Mouse (Mus musculus) retina, postnatal 7 days (tissue): ENCODE results near the gene Usp12.
A peak's percentile ranks its signal among the peaks of the same experiment; 100 is the strongest.

Source experiments
- DNase-seq: peaks from one replicate; pipeline ENCODE4 v3.0.0-alpha.2; 2012; ENCODE audit warnings: low read depth, low spot score

The Usp12 gene

DNA sequence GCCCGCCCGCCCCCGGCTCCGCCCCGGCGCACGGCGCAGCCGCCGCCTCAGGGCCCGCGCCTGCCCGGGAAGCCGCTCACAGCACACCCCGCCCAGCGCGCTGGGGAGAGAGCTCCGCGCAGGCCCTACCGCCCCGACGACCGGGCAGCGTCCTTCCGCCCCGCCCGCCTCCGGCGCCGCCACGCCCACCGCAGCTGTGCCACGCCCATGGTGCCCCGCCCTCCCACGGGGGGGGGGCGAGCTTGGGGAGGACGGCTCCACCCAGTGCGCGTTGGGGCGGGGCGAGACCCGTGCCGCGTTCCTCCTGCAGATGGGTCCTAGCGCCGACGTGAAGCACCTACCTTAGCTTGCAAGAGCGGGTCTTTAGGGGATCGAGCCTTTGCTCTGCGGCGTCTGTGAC is at the start of gene Usp12:
TSS of gene Usp12 (minus strand) at position 154 of the 400 bp plus-strand sequence.
- DNase-seq: peak; percentile 93

DNA sequence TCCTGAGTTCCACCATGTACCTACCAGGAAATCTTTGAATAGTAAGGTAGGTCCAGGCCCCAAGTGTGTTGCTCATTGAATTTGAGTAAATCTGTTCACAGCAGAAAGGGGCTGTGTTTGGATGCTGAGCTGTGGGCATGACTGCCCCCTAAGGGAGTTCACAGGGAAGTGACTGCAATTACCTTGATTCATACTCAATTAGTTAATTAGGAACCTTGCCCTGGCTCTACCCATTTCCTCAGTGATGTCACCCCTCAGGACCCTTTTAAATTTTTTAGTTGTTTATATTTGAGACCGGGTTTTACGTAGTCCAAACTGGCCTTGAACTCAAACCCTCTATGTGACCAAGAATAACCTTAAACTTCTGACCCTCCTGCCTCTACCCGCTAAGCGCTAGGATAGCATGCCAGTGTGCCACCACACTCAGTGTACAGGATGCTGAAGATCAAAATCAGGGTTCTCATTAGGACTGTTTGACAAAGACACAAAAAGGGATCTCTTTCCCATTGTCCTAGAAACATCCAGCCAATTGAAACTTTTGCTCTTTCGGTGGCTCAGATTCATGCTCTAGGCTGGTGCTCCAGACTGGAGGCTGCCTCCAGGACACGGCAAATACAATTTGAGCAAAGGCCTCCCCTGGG is 49.6 kb upstream of the Usp12 start:
- DNase-seq: no peak

DNA sequence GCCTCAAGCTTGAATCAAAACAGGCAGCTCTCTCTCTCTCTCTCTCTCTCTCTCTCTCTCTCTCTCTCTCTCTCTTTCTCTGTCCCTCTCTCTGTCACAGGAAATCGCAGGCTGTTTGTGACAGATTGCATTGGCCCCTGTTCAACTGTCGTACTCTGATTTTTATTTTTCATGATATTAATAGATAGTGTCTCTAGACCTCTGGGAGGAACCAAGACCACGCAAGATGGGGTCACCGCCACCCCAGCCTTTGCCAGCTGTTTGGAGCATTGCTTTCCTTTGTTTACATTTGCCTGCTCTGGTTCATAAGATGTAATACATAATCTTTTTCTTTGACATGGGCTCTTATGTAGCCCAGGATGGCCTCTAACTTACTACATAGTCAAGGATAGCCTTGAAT is 47.2 kb upstream of the Usp12 start:
- DNase-seq: no peak

DNA sequence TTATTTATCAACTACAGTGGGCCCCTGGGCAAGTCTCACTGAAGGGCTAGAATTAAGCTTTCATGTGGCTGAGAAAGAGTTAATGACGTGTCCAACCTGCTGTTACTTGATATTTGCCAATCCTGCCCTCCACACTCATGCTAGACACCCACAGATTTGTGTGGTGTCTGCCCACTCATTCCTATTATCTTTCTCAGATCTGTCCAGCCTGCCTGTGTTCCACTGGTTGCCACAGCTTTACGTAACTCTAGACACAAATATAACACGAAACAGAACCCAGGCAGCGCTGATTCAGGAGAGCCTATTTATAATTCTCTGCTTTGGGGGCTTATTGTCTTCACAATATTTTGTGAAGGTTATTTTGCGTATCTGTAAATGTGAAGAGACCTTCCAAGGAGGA is 46.5 kb upstream of the Usp12 start:
- no peak for DNase-seq

DNA sequence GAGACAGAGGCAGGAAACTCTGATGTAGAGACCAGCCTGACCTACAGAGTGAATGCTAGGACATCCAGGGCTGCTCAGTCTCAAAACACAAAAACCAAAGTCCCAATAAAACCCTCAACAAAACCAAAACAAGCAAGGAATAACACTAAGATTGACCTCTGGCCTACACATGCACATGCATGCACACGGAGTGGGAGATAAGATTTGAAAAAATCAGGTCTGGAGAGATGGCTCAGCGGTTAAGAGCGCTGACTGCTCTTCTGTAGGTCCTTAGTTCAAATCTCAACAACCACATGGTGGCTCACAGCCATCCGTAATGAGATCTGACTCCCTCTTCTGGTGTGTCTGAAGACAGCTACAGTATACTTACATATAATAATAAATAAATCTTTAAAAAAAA is 45.6 kb upstream of the Usp12 start:
- DNase-seq: no peak

DNA sequence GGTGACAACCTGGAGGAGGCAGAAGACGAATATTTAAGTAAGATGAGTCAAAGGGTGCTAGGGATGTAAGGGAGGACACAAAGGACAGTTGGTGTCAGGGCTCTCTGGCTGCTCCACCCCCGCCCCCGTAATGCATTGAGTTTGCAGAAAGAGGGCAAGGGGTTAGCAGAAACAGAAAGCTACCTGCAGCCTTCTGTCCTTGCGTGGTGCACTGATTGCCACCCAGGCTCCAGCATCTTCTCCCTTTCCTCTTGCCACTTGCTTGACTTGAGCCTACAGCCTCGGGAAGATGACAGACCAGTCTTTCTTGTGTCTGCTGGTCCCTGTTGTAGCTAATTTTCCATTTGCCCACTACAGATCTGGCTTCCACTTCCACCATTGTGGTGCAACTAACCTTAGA is 45.0 kb upstream of the Usp12 start:
- DNase-seq: no peak

DNA sequence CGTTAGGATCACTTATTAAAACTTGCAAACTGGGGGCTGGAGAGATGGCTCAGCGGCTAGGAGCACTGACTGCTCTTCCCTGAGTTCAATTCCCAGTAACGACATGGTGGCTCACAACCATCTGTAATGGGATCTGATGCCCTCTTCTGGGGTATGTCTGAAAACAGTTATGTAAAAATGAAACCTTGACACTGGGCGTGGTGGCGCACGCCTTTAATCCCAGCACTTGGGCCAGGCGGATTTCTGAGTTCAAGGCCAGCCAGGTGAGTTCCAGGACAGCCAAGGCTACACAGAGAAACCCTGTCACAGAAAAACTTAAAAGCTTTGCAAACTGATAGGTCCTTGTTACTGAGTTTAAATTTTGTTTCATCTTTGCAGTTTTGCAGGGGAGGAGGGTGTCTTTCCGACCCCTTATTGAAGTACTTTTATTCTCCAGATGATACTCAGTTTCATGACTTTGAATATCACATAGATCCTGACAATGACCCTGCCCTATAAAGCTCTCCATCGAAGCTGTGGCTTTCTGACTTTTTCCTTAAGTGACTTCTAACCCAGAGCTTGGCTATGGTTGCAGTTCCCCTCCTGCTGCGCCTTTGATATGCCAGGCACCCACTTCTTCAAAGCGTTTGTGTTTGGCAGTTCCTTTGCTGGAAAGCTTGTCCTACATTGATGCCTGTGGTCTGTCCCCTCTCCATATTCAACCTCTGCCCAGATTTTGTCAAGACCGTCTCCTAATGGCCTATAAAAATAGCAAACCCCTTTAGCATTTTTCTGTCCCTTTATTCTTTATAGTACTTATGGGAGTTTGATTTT is 44.2 kb upstream of the Usp12 start:
- no peak for DNase-seq

DNA sequence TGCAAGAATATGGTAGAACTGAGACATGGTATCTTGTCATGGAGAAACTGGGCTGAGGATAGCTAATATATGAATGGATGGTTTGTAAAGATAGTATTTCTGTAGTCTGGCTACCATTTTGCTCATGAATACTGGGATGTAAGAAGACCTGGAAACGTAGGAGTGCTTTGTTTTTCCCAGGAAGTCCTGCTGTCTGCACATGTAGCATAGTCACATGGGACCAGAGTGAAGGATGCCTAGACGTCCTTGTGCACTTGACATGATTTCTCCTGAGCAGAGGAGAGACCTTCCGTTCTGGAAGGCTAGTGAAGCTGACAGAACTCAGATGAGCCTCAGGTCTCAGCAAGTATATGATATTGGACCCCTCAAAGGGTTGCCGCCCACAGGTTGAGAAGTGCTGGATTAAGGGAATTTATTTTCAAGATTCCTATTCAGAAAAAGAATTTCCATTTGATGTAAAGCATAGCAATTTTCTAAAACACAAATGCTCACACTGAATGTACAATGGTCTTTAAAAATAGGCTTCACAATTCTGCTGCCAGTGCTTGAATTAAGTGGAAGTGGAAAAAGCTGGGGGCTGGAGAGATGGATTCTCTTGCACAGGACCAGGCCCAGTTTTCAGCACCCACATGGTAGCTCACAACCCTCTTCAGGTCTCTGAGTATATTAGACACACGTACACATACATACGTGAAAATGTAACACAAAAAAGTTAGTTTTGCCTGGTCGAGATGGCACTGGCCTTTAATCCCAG is 43.3 kb upstream of the Usp12 start:
- no peak for DNase-seq

DNA sequence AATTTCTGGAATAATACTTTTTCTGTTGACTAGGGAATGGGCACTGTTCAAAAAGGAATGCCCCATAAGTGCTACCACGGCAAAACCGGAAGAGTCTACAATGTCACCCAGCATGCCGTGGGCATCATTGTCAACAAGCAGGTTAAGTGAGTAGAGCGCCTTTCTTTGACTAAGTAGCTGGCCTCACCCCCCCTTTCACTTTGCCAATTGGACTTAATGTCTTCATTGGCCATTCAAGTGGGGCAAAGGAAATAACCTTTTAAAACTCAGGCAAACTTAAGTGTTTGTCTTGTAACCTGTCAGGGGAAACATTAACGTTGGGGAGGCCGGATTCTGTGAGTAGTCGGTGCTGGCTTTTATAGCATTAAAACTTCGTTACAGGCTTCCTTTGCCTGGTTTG is 40.2 kb upstream of the Usp12 start:
- no peak for DNase-seq

DNA sequence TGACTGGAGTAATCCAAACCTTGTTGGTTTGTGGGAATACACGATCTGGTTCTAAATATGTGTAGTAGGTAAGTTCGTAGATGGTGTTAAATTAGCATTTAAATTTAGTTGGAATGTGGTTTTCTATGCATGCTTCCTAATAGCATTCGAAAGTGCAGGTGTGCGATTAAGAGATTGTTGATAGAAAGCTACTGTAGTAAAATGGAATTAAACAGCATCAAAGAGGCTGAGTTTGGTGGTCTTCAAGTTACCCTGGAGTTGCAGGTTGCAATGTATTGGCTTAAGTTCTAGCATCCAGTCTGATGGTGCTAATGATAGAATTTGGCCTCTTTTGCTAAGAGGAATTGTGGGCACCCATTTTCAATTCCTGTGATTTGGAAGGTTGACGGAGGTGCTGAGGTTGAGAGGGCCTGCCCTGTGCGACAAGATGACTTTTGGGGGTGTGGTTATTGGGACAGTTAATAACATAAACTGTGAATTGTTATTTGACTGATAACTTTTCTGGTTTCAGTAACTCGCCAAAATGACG is 38.9 kb upstream of the Usp12 start:
- DNase-seq: no peak

DNA sequence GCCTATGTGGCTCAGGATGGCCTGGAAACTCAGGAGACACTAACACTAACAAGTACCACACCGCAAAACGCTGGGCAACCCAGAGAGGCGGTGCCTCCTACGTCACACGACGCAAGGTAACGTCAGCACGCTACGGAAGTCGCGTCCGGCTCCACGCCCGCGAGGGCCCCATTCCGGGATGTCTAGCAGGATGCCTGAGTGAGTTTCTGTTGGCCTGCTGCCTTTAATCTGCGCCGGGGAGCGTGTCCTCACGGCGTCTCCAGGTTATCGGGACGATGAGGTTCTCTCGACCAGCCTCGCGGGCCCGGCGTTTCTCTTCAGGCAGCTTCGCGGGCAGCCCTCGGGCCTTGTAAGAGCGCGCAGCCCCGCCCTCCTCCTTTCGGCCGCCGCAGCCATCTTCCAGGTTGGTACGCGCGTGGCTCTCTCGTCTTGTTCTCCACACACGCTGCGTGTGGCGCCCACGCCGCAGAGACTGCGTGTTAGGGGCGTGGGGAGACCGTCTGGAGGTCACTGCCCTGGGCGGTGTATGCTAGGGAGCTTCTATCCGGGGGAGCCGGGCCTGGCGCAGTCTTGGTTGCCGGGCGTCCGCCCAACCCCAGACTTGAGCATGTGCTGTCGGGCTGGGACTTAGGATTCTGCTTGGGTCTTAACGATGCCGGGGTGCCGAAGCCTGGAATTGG is 38.1 kb upstream of the Usp12 start, which contains the start of gene Rpl21:
TSS of gene Rpl21 (plus strand) at position 122 of the 680 bp plus-strand sequence.
- peak; percentile 90 for DNase-seq

DNA sequence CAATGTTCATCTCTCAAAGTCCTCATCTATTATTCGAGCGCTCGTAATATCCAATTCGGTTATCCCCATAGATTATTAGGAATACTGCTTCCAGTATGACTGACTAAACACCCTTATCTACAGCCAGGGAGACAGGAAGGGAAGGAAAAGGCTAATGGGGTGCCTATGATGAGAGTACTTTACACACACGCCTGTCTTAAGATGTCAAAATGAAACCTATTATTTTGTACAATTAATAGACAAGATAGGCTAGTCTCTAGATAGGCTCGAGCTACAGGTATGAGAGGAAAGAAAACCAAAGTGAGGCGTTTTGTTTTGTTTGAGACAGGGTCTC is 37.6 kb upstream of the Usp12 start:
- no peak for DNase-seq

DNA sequence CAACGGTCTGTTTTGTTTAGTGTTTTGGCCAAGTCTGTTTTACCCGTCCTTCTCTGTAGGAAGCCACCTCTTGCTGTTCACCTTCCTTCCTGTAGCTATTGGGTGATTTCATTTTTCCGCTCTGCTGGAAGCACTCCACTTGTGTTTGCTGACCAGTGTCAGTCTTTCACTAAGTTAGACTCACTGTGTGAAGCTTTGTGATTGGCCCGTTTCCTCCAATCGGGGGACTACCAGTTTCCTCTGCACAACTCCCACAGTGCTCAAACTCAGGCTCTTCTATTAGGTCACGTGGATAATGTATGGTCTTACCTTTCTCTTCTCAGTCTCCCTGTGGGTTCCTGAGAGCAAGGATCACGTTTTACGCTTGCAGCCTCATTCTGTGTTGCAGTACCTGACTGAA is 34.7 kb upstream of the Usp12 start:
- DNase-seq: no peak

DNA sequence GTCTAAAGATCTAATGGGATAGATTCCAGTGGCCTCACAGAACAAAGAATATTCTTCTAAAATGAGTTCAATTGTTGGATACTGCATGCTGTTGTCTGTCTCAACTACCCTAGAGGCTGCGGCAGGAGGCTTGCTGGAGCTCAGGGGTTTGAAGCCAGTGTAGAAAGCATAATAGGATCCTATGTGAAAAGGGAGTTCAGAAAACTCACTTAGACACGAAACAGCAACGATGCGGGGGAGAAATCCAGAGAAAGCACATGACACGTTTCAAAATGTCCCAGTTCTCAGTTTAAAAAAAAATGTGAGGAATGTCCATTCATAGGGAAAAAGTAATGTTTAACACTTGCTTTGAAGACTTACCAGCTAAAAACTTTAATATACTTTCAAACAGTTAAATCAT is 28.2 kb upstream of the Usp12 start:
- DNase-seq: no peak

DNA sequence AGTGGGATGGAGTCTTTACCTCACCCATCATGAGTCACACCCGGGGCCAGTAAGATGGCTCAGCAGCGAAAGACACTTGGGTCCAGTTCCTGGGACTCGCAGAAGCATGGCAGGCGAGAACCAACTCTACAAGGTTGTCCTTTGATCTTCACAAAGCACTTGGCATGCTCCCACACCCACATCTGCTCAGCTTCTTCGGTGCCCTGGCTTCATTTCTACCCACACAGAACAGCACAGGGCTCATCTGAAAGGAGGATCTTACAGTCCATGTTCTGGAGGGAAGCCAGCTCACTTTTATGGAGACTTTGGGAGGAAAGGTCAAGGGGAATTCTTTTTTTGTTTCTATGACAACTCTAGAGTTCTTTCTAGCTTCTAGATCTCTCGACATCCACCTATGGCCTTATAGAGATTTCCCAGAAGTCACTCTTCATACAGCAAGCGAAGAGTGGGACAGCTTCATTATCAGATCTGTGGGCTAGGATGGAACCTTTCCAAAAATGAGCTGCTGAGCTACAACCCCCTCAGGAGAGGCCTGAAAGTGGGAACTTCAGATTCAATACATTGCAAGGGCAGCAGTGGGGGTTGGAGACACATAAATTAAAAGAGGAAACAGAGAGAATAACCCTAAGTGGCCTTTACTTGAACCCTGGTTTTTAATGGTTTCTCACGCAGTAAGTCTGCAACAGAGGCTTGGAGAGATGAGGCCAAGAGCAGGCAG is 24.3 kb upstream of the Usp12 start:
- DNase-seq: no peak

DNA sequence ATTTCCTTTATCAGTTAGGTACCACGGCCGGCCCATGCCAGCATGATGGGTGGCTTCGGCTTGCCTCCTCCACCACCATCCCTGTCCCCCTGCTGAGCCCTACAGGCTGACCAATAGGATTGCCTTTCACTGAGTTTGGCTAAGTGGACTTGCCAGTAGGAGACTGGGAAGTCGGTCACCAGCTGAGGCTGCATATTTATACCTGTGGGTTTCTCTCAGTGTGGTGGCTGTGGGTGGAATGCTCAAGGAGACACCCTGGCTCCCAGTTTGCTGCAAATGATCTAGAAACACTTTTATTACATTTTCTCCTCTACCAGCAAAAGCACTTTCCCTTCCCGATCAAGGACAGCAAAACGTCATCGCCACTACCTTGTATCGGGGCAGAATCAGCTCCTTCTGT is 22.8 kb upstream of the Usp12 start:
- no peak for DNase-seq

DNA sequence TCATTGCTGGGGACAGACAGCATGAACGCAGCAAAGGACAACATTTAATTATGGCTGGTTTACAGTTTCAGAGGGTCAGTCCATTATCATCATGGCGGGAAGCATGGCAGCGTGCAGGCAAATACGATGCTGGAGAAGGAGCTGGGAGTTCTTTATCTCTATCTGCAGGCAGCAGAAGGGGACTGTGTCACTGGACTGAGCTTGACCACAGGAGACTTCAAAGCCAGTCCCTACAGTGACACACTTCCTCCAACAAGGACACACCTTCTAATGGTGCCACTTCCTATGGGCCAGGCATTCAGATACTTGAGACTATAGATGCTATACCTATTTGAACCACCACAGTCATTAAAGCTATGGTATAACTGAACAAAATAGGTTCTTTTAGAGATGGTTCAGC is 20.6 kb upstream of the Usp12 start:
- no peak for DNase-seq

DNA sequence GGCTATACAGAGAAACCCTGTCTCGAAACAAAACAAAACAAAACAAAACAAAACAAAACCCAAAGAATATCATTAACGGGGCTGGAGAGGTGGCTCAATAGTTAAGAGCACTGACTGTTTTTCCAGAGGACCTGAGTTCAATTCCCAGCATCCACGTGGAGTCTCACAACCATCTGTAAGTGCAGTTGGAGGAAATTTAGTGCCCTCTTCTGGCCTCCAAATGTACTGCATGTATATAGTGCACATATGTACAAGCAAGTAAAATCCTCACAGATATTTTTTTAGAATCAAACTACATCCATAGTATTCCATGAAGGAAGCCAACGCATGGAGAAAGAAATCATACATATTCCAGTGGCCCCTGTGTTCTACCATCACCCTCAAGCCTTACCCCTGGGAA is 18.6 kb upstream of the Usp12 start:
- DNase-seq: no peak

DNA sequence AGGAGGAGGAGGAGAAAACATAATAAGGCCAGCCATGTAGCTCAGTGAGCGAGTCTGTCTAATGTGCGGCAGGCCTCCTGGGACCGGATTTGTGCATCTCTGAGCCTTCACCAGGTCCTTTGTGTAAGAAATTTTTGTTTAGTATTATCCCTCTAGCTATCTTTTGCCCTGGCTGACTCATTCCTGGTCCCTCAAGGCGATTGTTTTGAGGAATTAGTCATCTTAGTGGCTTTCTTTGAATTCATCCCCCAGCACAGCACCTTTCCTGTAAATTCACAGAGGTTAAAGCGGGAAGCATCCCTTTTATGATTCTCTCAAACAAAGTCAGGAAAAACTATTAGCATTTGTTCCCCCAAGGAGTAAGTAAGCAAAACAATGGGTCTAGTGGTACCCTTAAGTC is 18.1 kb upstream of the Usp12 start:
- no peak for DNase-seq

DNA sequence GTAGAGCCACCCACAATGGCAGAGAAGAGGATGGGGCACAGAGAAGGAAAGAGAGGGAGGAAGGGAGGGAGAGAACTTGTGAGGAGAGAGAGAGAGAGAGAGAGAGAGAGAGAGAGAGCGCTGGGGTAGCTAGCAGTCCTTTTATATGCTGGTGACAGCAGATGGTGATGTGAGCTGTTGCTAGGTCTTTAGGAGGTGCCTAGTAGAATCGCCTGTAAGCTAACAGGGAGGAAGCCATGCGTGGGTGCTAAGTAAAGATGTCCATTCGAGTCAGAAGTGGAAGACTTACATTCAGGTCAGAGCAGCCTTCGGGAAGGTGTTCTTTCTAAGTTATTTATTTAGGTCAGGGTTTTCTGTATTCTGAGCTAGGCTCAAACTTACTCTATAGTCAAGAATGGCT is 15.1 kb upstream of the Usp12 start:
- no peak for DNase-seq

DNA sequence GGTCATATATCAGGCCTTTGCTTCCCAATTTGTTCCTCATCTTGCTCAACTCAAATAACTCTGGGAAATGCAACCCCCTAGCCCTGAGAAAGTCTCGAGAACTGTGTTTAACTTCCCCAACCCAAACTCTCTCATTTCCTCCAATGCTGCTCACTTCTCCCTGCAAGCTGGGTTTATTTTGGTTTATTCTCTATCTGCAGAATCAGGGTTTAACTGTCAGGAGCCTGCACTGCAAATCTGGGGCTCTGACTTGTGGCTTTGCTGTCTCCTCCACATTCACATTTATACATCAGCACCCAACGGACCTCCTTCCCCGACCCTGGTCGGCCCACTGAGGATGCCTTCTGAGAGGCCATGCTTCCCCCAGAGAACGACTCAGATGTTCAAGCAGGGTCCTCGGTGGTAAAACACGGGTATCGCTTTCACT is 11.2 kb upstream of the Usp12 start:
- no peak for DNase-seq
